Mouse (Mus musculus) heart, postnatal 0 days (tissue): Measurements from ENCODE around the gene Aire. TPM values are rescaled to one million over a fixed set of nuclear protein-coding genes. Genes with fewer than 3 reads are reported as not detected.

ENCODE experiments used
- ATAC-seq: fragments of 200-750 bp; cut with Nextera tagmentation; 2 replicates; pipeline ENCODE4 v1.8.0; 2017; ENCODE audit warnings: low read depth, moderate number of reproducible peaks, moderate library complexity; ENCODE audit not compliant: insufficient read depth
- DNase-seq: peaks from one replicate; pipeline ENCODE4 v3.0.0-alpha.2; 2016; ENCODE audit warnings: low spot score
- H3K27ac ChIP-seq: fragments of 300-500 bp; sonication (generic); 2 replicates; pipeline ENCODE4 v1.5.1; 2014; ENCODE audit warnings: low read depth, mild to moderate bottlenecking
- H3K27me3 ChIP-seq: fragments of 300-500 bp; sonication (generic); 2 replicates; pipeline ENCODE4 v1.6.1; 2014; ENCODE audit warnings: low read length, mixed read lengths; ENCODE audit not compliant: control insufficient read depth, insufficient read depth
- H3K36me3 ChIP-seq: fragments of 300-500 bp; sonication (generic); replicated peaks from 2 replicates; pipeline ENCODE4 v1.6.1; 2014; ENCODE audit warnings: low read length, mixed read lengths; ENCODE audit not compliant: control insufficient read depth, insufficient read depth
- H3K4me1 ChIP-seq: fragments of 300-500 bp; sonication (generic); 2 replicates; pipeline ENCODE4 v1.6.1; 2014; ENCODE audit warnings: antibody characterized with exemption; ENCODE audit not compliant: control insufficient read depth, insufficient read depth
- H3K4me2 ChIP-seq: fragments of 300-500 bp; sonication (generic); 2 replicates; pipeline ENCODE4 v1.6.1; 2014; ENCODE audit warnings: low read depth, mild to moderate bottlenecking, low read length, moderate library complexity
- H3K4me3 ChIP-seq: fragments of 300-500 bp; sonication (generic); 2 replicates; pipeline ENCODE4 v1.5.1; 2014; ENCODE audit warnings: low read depth, low read length
- H3K9ac ChIP-seq: fragments of 300-500 bp; sonication (generic); replicated peaks from 2 replicates; pipeline ENCODE4 v1.6.1; 2014; ENCODE audit warnings: low read depth, low read length, mixed read lengths
- H3K9me3 ChIP-seq: fragments of 300-500 bp; sonication (generic); replicated peaks from 2 replicates; pipeline ENCODE4 v1.6.1; 2016; ENCODE audit warnings: low read length; ENCODE audit not compliant: control insufficient read depth
- CTCF ChIP-seq: IDR thresholded peaks from 2 replicates; pipeline ENCODE4 v1.5.1; 2016; ENCODE audit warnings: antibody characterized with exemption, control low read depth, low read depth
- EP300 ChIP-seq: IDR thresholded peaks from 2 replicates; pipeline ENCODE4 v1.6.1; 2016; ENCODE audit warnings: antibody characterized with exemption, low read depth
- WGBS: fragments of 180-500 bp; shearing (Covaris S2); extraction: QIAGEN DNeasy Blood & Tissue Kit; methylation state at CpG from one replicate; pipeline ENCODE4 v1.1.7; 2014; 5-methylcytosine and 5-hydroxymethylcytosine counted together
- polyA plus RNA-seq: library from polyadenylated mRNA; unstranded; fragments of >200 nt; fragmentation: Nextera tagmentation; extraction: Ambion mirVana; gene quantifications from 2 replicates; pipeline ENCODE4 v1.2.1, GENCODE M21; 2015
- total RNA-seq: library from RNA; depleted of rRNA; stranded (reverse); fragments of >200 nt; gene quantifications from 2 replicates; pipeline ENCODE4 v1.2.3, GENCODE M21; 2014; ENCODE audit warnings: low replicate concordance

The Aire gene
- total and polyA plus RNA-seq, 2 experiments from 2014 or later: not detected

GRCm38 (mm10) chr10:78067226-78067625, 23.8 kb upstream of the Aire start:
- ATAC-seq (no peak), DNase-seq (no peak)
- Histone ChIP-seq H3K4me2 (no peak overlapping the region), H3K36me3 (no peaks in the 10 kb centered on the region), H3K4me3 (no peak overlapping the region), H3K4me1 (peaks cover 7% of the 10 kb centered on the region; the same call in 1 of the 2 replicates), H3K9ac (no peak overlapping the region), H3K27me3 (peaks cover 26% of the 10 kb centered on the region), H3K9me3 (no peaks in the 10 kb centered on the region), H3K27ac (no peak overlapping the region)
- TF ChIP-seq CTCF (no peak), EP300 (no peak)
- WGBS: 29% methylated on average over 4 of the region's 4 CpGs

DNA sequence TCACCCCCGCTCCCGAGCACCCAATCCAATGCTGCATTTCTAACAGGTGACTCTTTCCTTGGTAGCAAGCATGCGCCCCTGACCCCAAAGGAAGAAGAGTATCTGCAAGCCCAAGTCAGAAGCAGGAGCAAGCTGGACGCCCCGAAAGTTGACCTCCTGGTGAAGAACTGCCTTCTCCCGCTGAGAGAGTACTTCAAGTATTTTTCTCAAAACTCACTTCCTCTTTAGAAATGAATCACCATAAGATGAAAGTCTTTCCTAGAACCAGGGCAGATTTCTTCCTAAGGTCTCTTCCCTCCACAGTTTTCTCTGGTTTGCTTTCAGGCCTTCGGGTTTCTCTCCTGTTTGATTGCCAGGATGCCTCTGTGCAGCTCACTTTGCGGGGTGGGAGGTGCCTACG, 19.7 kb upstream of the Aire start:
- TF ChIP-seq EP300 (no peak), CTCF (no peak)
- WGBS: 79% methylated on average over 9 of the region's 9 CpGs

DNA sequence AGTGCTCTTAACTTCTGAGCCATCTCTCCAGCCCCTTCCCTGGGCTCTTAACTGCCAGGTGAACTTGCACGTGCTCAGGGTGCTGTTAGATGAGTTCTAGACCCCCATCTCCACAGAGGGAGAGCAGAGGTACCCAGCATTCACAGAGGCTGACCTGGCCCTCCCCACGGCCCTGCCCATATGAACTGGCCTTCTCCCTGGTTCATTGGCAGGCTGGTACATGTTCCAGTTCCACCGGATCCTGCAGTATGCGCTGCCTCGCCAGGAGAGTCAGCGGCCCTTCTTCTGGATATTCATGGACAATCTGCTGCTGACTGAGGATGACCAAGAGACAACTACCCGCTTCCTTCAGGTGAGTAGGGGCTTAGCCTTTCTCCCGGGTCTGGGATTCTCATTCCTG, 13.6 kb upstream of the Aire start:
- H3K4me2 ChIP-seq: no peak overlapping the region
- no peak overlapping the region for H3K9ac ChIP-seq
- H3K9me3 ChIP-seq: no peaks in the 10 kb centered on the region
- ATAC-seq: no peak
- 78% methylated on average over 8 of the region's 8 CpGs for WGBS
- DNase-seq: no peak
- no peak overlapping the region for H3K27ac ChIP-seq
- no peak overlapping the region for H3K4me3 ChIP-seq
- TF ChIP-seq CTCF: no peak
- TF ChIP-seq EP300: no peak
- no peaks in the 10 kb centered on the region for H3K27me3 ChIP-seq
- no peaks in the 10 kb centered on the region for H3K4me1 ChIP-seq
- H3K36me3 ChIP-seq: no peaks in the 10 kb centered on the region

More for the DNA sequence above, 19.7 kb upstream of the Aire start:
- Histone ChIP-seq H3K27me3 (peaks cover 11% of the 10 kb centered on the region), H3K9ac (no peak overlapping the region), H3K4me1 (no peaks in the 10 kb centered on the region), H3K4me3 (no peak overlapping the region), H3K27ac (no peak overlapping the region), H3K36me3 (no peaks in the 10 kb centered on the region), H3K9me3 (no peaks in the 10 kb centered on the region), H3K4me2 (no peak overlapping the region)
- ATAC-seq (no peak), DNase-seq (no peak)

GRCm38 (mm10) chr10:78054633-78055565, 11.5 kb upstream of the Aire start:
- no peak for ATAC-seq
- Histone ChIP-seq H3K36me3 (no peaks in the 10 kb centered on the region), H3K9me3 (no peaks in the 10 kb centered on the region), H3K27me3 (no peaks in the 10 kb centered on the region), H3K4me3 (no peak overlapping the region), H3K9ac (no peak overlapping the region), H3K4me1 (no peaks in the 10 kb centered on the region), H3K27ac (no peak overlapping the region), H3K4me2 (no peak overlapping the region)
- DNase-seq: no peak
- 57% methylated on average over 19 of the region's 19 CpGs for WGBS
- TF ChIP-seq EP300 (no peak), CTCF (no peak)

DNA sequence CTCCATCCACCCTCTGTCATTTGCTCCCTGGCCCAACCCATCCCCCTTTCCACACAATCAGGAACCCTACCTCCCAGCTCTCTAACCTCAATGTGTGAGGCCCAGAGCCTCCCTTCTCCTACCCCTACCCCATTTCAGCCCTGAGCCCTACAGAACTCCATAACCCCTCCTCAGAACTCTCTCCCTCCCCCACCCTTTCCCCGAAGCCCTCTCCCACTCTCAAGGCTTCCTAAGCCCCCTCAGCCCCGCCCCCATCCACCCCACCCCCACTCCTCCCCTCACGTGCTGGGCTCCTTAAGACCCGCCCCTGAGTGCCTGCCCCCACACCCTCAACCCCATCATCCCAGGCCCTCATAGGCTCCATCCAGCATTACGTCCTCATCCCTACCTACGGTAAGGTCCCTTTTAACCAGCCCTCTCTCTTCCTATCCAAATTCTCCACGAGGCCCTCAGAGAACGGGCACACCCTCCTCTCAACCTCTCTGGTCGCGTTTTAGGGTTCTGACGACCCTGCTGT, 6.2 kb upstream of the Aire start:
- TF ChIP-seq EP300 (no peak), CTCF (no peak)
- Histone ChIP-seq H3K36me3 (no peaks in the 10 kb centered on the region), H3K27me3 (no peaks in the 10 kb centered on the region), H3K4me2 (no peak overlapping the region), H3K4me1 (no peaks in the 10 kb centered on the region), H3K9me3 (no peaks in the 10 kb centered on the region), H3K9ac (no peak overlapping the region), H3K4me3 (no peak overlapping the region), H3K27ac (no peak overlapping the region)
- WGBS: 48% methylated on average over 11 of the region's 11 CpGs
- ATAC-seq (no peak), DNase-seq (no peak)
